10 mouse cellular contexts compared by ENCODE assay signal in the genomic region with DNA sequence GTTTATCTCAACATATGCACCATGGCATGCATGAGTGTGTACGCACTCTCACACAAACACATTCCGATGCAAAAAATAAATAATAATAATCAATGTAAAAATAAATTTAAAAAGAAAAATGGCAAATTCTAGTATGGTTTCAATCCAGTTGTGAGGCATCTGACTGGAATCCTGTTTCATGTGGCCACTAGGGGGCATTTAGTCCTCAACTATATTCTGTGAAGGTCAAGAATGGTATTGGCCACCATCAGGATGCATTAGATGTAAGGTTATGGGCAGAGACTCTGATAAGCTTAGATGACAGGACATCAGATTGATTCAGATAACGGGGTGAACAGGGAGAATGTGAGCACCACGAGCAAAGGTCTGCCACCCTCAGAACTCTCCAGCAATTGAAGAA. TPM values are rescaled to one million over a fixed set of nuclear protein-coding genes. Genes with fewer than 3 reads are reported as not detected.
DNase-seq lines count a peak whose midpoint lies in the region; ATAC-seq and TF ChIP-seq lines count a peak whose summit lies in the region.
"Had no signal": no experiment of that assay in that cellular context is flagged by ENCODE, and none has a peak within 500 bp of the region (broad histone marks: within the 10 kb centered on the region; RNA-seq: fewer than 3 reads in every experiment).

No protein-coding gene starts in this region.

- peak; percentile 31 for DNase-seq in kidney, adult 9 months
- no peak for DNase-seq in Patski (ENCODE audit: low read depth, low spot score)
- peak; percentile 10 for DNase-seq in cerebellum, adult 9-11 months
- no peak for DNase-seq in lung, adult 2 months
- DNase-seq in yolk sac, embryonic 10.5 days (ENCODE audit: low spot score) = peak; percentile 9
- DNase-seq in thymus, postnatal 36 days = no peak

- peak; percentile 71 for TF ChIP-seq CTCF in Patski (IDR thresholded peaks at IDR 0.05)
- 0 out of 2 replicates have a peak, but pooled peaks have one; percentile 10 for TF ChIP-seq CTCF in lung, adult 2 months (IDR thresholded peaks at IDR 0.05; ENCODE audit: insufficient read depth, low read length)

- CTCF ChIA-PET in Patski (lab: Charles Lee) = interaction anchor here (0.8 to 1.8 kb wide), 7 partner anchors 9 to 539 kb away, joined by 3 to 11 read pairs (median 4); a partner anchor contains a TSS

- H3K4me2 ChIP-seq in kidney, embryonic 16.5 days (replicated peaks; ENCODE audit: low read depth, low read length) = no peak overlapping the region
- H3K4me2 ChIP-seq in hindbrain, embryonic 13.5 days = no peak overlapping the region
- H3K4me2 ChIP-seq: embryonic facial prominence, embryonic 15.5 days; liver, embryonic 15.5 days had no signal

- H3K9ac ChIP-seq in kidney, embryonic 16.5 days (replicated peaks; ENCODE audit: low read length) = no peak overlapping the region
- no peak overlapping the region for H3K9ac ChIP-seq in hindbrain, embryonic 13.5 days
- H3K9ac ChIP-seq: embryonic facial prominence, embryonic 15.5 days; liver, embryonic 15.5 days had no signal

- H3K4me3 ChIP-seq in kidney, embryonic 16.5 days (ENCODE audit: low read length) = no peak overlapping the region
- H3K4me3 ChIP-seq in hindbrain, embryonic 13.5 days = no peak overlapping the region
- H3K4me3 ChIP-seq in lung, adult 2 months (replicated peaks; ENCODE audit: extremely low read depth, low read depth, low read length) = no peak overlapping the region
- H3K4me3 ChIP-seq: embryonic facial prominence, embryonic 15.5 days; liver, embryonic 15.5 days had no signal

- no peak overlapping the region for H3K27ac ChIP-seq in kidney, embryonic 16.5 days (ENCODE audit: low read length)
- no peak overlapping the region for H3K27ac ChIP-seq in hindbrain, embryonic 13.5 days
- H3K27ac ChIP-seq: embryonic facial prominence, embryonic 15.5 days; liver, embryonic 15.5 days had no signal

- no peak for TF ChIP-seq POLR2A in lung, adult 2 months (IDR thresholded peaks at IDR 0.05; ENCODE audit: borderline replicate concordance, extremely low read depth, low read depth, low read length)

- no peaks in the 10 kb centered on the region for H3K36me3 ChIP-seq in kidney, embryonic 16.5 days (ENCODE audit: insufficient read depth, low read length)
- H3K36me3 ChIP-seq in hindbrain, embryonic 13.5 days = no peaks in the 10 kb centered on the region
- H3K36me3 ChIP-seq: embryonic facial prominence, embryonic 15.5 days; liver, embryonic 15.5 days had no signal

- in situ Hi-C loops in Patski (cut with MboI; ENCODE audit: low pct_unique_long_range_greater_than_20kb) = loop anchor here (5.0 kb wide), 1 partner anchor 388 kb away; no protein-coding TSS in a partner anchor

- POLR2A ChIA-PET in Patski (lab: Charles Lee) = interaction anchor here (0.6 kb wide), 1 partner anchor 708 kb away, joined by 3 read pairs; no protein-coding TSS in a partner anchor

- no peaks in the 10 kb centered on the region for H3K9me3 ChIP-seq in kidney, embryonic 16.5 days (ENCODE audit: low read length)
- H3K9me3 ChIP-seq in hindbrain, embryonic 13.5 days = no peaks in the 10 kb centered on the region
- H3K9me3 ChIP-seq: embryonic facial prominence, embryonic 15.5 days; liver, embryonic 15.5 days had no signal

- no peak for ATAC-seq in kidney, embryonic 16.5 days (ENCODE audit: low FRiP score, low TSS enrichment)
- peak; percentile 54 for ATAC-seq in Patski
- ATAC-seq in hindbrain, embryonic 13.5 days (ENCODE audit: low FRiP score) = peak; percentile 71

- no peaks in the 10 kb centered on the region for H3K27me3 ChIP-seq in kidney, embryonic 16.5 days (ENCODE audit: insufficient read depth, low read length)
- no peaks in the 10 kb centered on the region for H3K27me3 ChIP-seq in Patski
- H3K27me3 ChIP-seq in hindbrain, embryonic 13.5 days = no peaks in the 10 kb centered on the region
- H3K27me3 ChIP-seq: embryonic facial prominence, embryonic 15.5 days; liver, embryonic 15.5 days had no signal

- no peaks in the 10 kb centered on the region for H3K4me1 ChIP-seq in kidney, embryonic 16.5 days (ENCODE audit: insufficient read depth, low read length)
- H3K4me1 ChIP-seq in hindbrain, embryonic 13.5 days (replicated peaks) = no peaks in the 10 kb centered on the region
- H3K4me1 ChIP-seq in lung, adult 2 months (ENCODE audit: control insufficient read depth, insufficient read depth, low read length) = no peaks in the 10 kb centered on the region
- H3K4me1 ChIP-seq: embryonic facial prominence, embryonic 15.5 days; liver, embryonic 15.5 days had no signal

- 56% methylated on average over 4 of the region's 4 CpGs for WGBS in kidney, embryonic 16.5 days
- 48% methylated on average over 4 of the region's 4 CpGs for WGBS in hindbrain, embryonic 13.5 days
- 48% methylated on average over 4 of the region's 4 CpGs for WGBS in lung, adult 2 months

RNA-seq across cellular contexts. Expression of a gene that starts 21.6 kb away (rescaled TPM):
- 0.36 and 0.94 TPM in 2 replicates for polyA plus RNA-seq in kidney, embryonic 16.5 days (2015; fragmentation: Nextera tagmentation; extraction: Ambion mirVana)
- polyA plus RNA-seq in Patski (2021) = not detected
- polyA plus RNA-seq in hindbrain, embryonic 13.5 days (2015; fragmentation: Nextera tagmentation; extraction: Ambion mirVana) = 0.16 TPM in 1 of 2 replicates, not detected in the other
- polyA plus RNA-seq in lung, adult 2 months (2012; rRNA removed) = not detected in 2 replicates
- polyA plus RNA-seq: embryonic facial prominence, embryonic 15.5 days; liver, embryonic 15.5 days had no signal

Comparison
In these comparisons a context has a peak if more than half of its experiments do, and no peak if none do; other contexts are left out.
1. DNase-seq: peak in kidney, adult 9 months (single experiment), cerebellum, adult 9-11 months (single experiment) and yolk sac, embryonic 10.5 days (single experiment); none in Patski (single experiment), lung, adult 2 months (single experiment) and thymus, postnatal 36 days (0 of 2).